Mouse (Mus musculus): Measurements from ENCODE around the gene Nipa2. TPM values are rescaled to one million over a fixed set of nuclear protein-coding genes. Genes with fewer than 3 reads are reported as not detected.

Nipa2 gene
- 44.4 TPM for polyA plus RNA-seq (2015; fragmentation: Illumina TruSeq; extraction: RNeasy Lipid Tissue Mini Kit (QIAGEN cat#74804); ENCODE audit: low read depth, low replicate concordance)

GRCm38 (mm10) chr7:55962004-55962908 lies at the start of gene Nipa2:
Gene Nipa2 (minus strand): TSS chr7:55962476.

Other genes with a start within 250 kb of the Nipa2 start
- gene Siglech, start 194.3 kb downstream of the Nipa2 start, polyA plus RNA-seq (2015; fragmentation: Illumina TruSeq; extraction: RNeasy Lipid Tissue Mini Kit (QIAGEN cat#74804); ENCODE audit: low read depth, low replicate concordance), result 26.1 TPM
- gene Tubgcp5, start 168.3 kb downstream of the Nipa2 start, polyA plus RNA-seq (2015; fragmentation: Illumina TruSeq; extraction: RNeasy Lipid Tissue Mini Kit (QIAGEN cat#74804); ENCODE audit: low read depth, low replicate concordance), result 32.9 TPM
- gene Cyfip1, start 120.7 kb downstream of the Nipa2 start, polyA plus RNA-seq (2015; fragmentation: Illumina TruSeq; extraction: RNeasy Lipid Tissue Mini Kit (QIAGEN cat#74804); ENCODE audit: low read depth, low replicate concordance), result 44.7 TPM
- gene Nipa1, start 57.5 kb upstream of the Nipa2 start, polyA plus RNA-seq (2015; fragmentation: Illumina TruSeq; extraction: RNeasy Lipid Tissue Mini Kit (QIAGEN cat#74804); ENCODE audit: low read depth, low replicate concordance), result 59.5 TPM
- gene Herc2, start 87.7 kb upstream of the Nipa2 start, polyA plus RNA-seq (2015; fragmentation: Illumina TruSeq; extraction: RNeasy Lipid Tissue Mini Kit (QIAGEN cat#74804); ENCODE audit: low read depth, low replicate concordance), result 44.1 TPM

Measured in brain, adult 10 weeks (tissue).